Mouse (Mus musculus) lung, postnatal 0 days (tissue): Measurements from ENCODE around the gene Armc12. TPM values are rescaled to one million over a fixed set of nuclear protein-coding genes. Genes with fewer than 3 reads are reported as not detected.
"Not testable (repeated sequence)": the region's sequence is repeated elsewhere in the genome, so short reads cannot be mapped to it uniquely, and the experiment has no call there.

ENCODE experiments used
- ATAC-seq: fragments of 200-750 bp; cut with Nextera tagmentation; 2 replicates; pipeline ENCODE4 v1.8.0; 2017; ENCODE audit warnings: moderate library complexity
- DNase-seq: peaks from one replicate; pipeline ENCODE4 v3.0.0-alpha.2; 2016; ENCODE audit warnings: low spot score
- H3K27ac ChIP-seq: fragments of 300-500 bp; sonication (generic); 2 replicates; pipeline ENCODE4 v1.5.1; 2014; ENCODE audit warnings: antibody characterized with exemption, mild to moderate bottlenecking, low read length, mixed read lengths
- H3K27me3 ChIP-seq: fragments of 300-500 bp; sonication (generic); replicated peaks from 2 replicates; pipeline ENCODE4 v1.6.1; 2014; ENCODE audit warnings: low read length, mixed read lengths; ENCODE audit not compliant: insufficient read depth
- H3K36me3 ChIP-seq: fragments of 300-500 bp; sonication (generic); 2 replicates; pipeline ENCODE4 v1.6.1; 2014; ENCODE audit warnings: low read length, mixed read lengths; ENCODE audit not compliant: insufficient read depth
- H3K4me1 ChIP-seq: fragments of 300-500 bp; sonication (generic); 2 replicates; pipeline ENCODE4 v1.6.1; 2014; ENCODE audit warnings: antibody characterized with exemption, low read depth, low read length, mixed read lengths; ENCODE audit not compliant: insufficient read depth
- H3K4me2 ChIP-seq: fragments of 300-500 bp; sonication (generic); replicated peaks from 2 replicates; pipeline ENCODE4 v1.6.1; 2014; ENCODE audit warnings: low read depth, mild to moderate bottlenecking, low read length, moderate library complexity, mixed read lengths
- H3K4me3 ChIP-seq: fragments of 300-500 bp; sonication (generic); 2 replicates; pipeline ENCODE4 v1.5.1; 2014; ENCODE audit warnings: low read depth, low read length
- H3K9ac ChIP-seq: fragments of 300-500 bp; sonication (generic); replicated peaks from 2 replicates; pipeline ENCODE4 v1.6.1; 2014; ENCODE audit warnings: low read depth, mild to moderate bottlenecking
- H3K9me3 ChIP-seq: fragments of 300-500 bp; sonication (generic); 2 replicates; pipeline ENCODE4 v1.6.1; 2016; ENCODE audit warnings: low read length, mixed read lengths
- CTCF ChIP-seq: IDR thresholded peaks from 2 replicates; pipeline ENCODE4 v1.5.1; 2016; ENCODE audit warnings: antibody characterized with exemption, mild to moderate bottlenecking
- EP300 ChIP-seq: IDR thresholded peaks from 2 replicates; pipeline ENCODE4 v1.6.1; 2016; ENCODE audit warnings: antibody characterized with exemption, mild to moderate bottlenecking, control low read depth
- WGBS: fragments of 180-500 bp; shearing (Covaris S2); extraction: QIAGEN DNeasy Blood & Tissue Kit; methylation state at CpG from one replicate; pipeline ENCODE4 v1.1.7; 2014; 5-methylcytosine and 5-hydroxymethylcytosine counted together
- polyA plus RNA-seq: library from polyadenylated mRNA; unstranded; fragments of >200 nt; fragmentation: Nextera tagmentation; extraction: Ambion mirVana; gene quantifications from 2 replicates; pipeline ENCODE4 v1.2.1, GENCODE M21; 2015

The Armc12 gene
- polyA plus RNA-seq, 1 experiment from 2014 or later, result not detected

GRCm38 (mm10) chr17:28537881-28538280 is 7.3 kb downstream of the Armc12 start:
- Histone ChIP-seq H3K27ac (no peak overlapping the region), H3K27me3 (no peaks in the 10 kb centered on the region), H3K4me3 (no peak overlapping the region), H3K4me2 (no peak overlapping the region), H3K4me1 (no peaks in the 10 kb centered on the region), H3K9me3 (no peaks in the 10 kb centered on the region), H3K9ac (no peak overlapping the region), H3K36me3 (no peaks in the 10 kb centered on the region)
- DNase-seq (no peak), ATAC-seq (no peak)
- no peak for TF ChIP-seq EP300
- peak; percentile 28; the same call in 1 of the 2 replicates for TF ChIP-seq CTCF
- 48% methylated on average over 12 of the region's 12 CpGs for WGBS

DNA sequence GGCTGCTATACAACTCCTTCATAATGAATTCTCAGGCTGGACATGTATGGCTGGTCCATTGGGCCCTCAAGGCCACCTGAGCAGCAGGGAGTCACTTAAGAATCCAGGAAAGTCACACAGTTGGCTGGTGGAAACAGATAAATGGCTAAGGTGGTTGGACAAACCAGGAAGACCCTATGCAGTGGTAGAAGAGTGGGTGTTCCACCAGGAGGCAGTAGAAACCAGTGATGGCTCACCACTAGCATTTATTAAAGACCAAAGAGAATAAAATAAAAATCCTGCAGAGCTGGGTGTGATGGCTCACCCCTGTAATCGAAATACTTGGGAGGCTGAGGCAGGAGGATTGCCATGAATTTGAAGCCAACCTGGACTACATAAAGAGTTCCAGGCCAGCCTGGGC is 16.3 kb downstream of the Armc12 start:
- no peak overlapping the region for H3K4me2 ChIP-seq
- no peaks in the 10 kb centered on the region for H3K4me1 ChIP-seq
- H3K27ac ChIP-seq, result no peak overlapping the region
- H3K36me3 ChIP-seq, result no peaks in the 10 kb centered on the region
- WGBS, result 85% methylated on average over 1 of the region's 1 CpGs
- TF ChIP-seq EP300, result no peak
- TF ChIP-seq CTCF, result no peak
- no peaks in the 10 kb centered on the region for H3K27me3 ChIP-seq
- no peak for DNase-seq
- H3K9me3 ChIP-seq, result no peaks in the 10 kb centered on the region
- H3K9ac ChIP-seq, result no peak overlapping the region
- H3K4me3 ChIP-seq, result no peak overlapping the region
- no peak for ATAC-seq

GRCm38 (mm10) chr17:28548550-28548949 is 17.9 kb downstream of the Armc12 start:
- 57% methylated on average over 11 of the region's 11 CpGs for WGBS
- Histone ChIP-seq H3K4me3 (no peak overlapping the region), H3K4me1 (no peaks in the 10 kb centered on the region), H3K9me3 (no peaks in the 10 kb centered on the region), H3K27me3 (no peaks in the 10 kb centered on the region), H3K27ac (no peak overlapping the region), H3K9ac (no peak overlapping the region), H3K36me3 (no peaks in the 10 kb centered on the region), H3K4me2 (no peak overlapping the region)
- DNase-seq (no peak), ATAC-seq (no peak)
- TF ChIP-seq CTCF (no peak), EP300 (no peak)

DNA sequence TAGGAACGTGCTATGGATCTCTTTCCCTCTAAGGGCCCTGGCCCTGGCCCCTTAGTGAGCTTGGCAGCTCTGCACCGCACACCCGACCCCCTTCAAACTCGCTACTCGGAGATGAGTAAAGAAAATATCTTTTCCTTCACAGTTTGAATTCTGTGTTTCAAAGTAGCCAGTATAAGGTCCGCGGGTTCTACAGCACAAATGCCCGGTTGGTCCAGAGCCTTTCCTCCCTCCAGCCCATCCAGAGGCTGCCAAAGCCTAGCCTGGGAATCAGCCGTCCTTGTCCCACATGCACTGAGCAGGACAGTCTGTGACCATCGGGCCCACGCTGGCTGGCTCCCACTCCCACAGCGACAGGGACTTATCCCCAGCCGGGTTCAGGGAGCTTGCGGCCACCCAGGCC is 18.5 kb downstream of the Armc12 start, which contains the start of gene Clpsl2:
Clpsl2 (plus strand) TSS at position 301 of the 400 bp plus-strand sequence.
- 76% methylated on average over 14 of the region's 14 CpGs for WGBS
- no peaks in the 10 kb centered on the region for H3K9me3 ChIP-seq
- DNase-seq (no peak), ATAC-seq (no peak)
- no peaks in the 10 kb centered on the region for H3K27me3 ChIP-seq
- H3K4me2 ChIP-seq, result no peak within 1 kb of the TSS
- H3K36me3 ChIP-seq, result no peaks in the 10 kb centered on the region
- no peak for TF ChIP-seq CTCF
- no peak for TF ChIP-seq EP300
- H3K4me3 ChIP-seq, result no peak within 1 kb of the TSS
- no peak within 1 kb of the TSS for H3K27ac ChIP-seq
- H3K9ac ChIP-seq, result no peak within 1 kb of the TSS
- no peaks in the 10 kb centered on the region for H3K4me1 ChIP-seq

- peak; percentile 72 for ATAC-seq
- no peak overlapping the region for H3K4me3 ChIP-seq
- 6% methylated on average over 14 of the region's 14 CpGs for WGBS
- no peaks in the 10 kb centered on the region for H3K4me1 ChIP-seq
- no peaks in the 10 kb centered on the region for H3K36me3 ChIP-seq
- H3K4me2 ChIP-seq, result no peak overlapping the region
- DNase-seq, result peak; percentile 72
- no peaks in the 10 kb centered on the region for H3K9me3 ChIP-seq
- TF ChIP-seq CTCF, result peak; percentile 93
- no peak for TF ChIP-seq EP300
- no peaks in the 10 kb centered on the region for H3K27me3 ChIP-seq
- H3K27ac ChIP-seq, result no peak overlapping the region
- no peak overlapping the region for H3K9ac ChIP-seq
These were observed 22.6 kb downstream of the Armc12 start for GRCm38 (mm10) chr17:28553040-28553793.

- not testable (repeated sequence) for ATAC-seq, H3K9me3 ChIP-seq, DNase-seq, H3K9ac ChIP-seq, H3K4me2 ChIP-seq, H3K4me3 ChIP-seq, H3K27me3 ChIP-seq, H3K27ac ChIP-seq, H3K36me3 ChIP-seq, H3K4me1 ChIP-seq
- 91% methylated on average over 4 of the region's 4 CpGs for WGBS
These were observed 23.4 kb downstream of the Armc12 start for GRCm38 (mm10) chr17:28554021-28554420.
